In the genomic region with DNA sequence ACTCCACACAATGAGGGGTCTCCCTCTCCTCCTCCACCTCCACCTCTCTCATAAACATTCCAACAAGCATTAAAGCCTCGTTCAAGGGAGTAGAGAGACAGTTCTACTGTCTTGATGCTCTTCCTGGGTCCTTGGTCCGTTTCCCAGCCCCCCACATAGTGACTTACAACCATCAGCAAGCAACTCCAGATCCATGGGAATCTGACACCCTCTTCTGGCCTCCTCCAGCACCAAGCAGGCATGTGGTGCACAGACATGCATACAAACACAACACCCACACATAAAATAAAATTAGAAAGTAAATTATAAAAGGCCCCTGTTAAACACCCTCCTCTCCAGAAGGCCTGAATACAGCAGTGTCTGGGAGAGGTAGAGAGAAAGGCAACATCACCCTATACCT, we compare ENCODE assay signal across 11 mouse cellular contexts. TPM values are rescaled to one million over a fixed set of nuclear protein-coding genes. Genes with fewer than 3 reads are reported as not detected.
DNase-seq lines count a peak whose midpoint lies in the region; ATAC-seq lines count a peak whose summit lies in the region.
"Had no signal": no experiment of that assay in that cellular context is flagged by ENCODE, and none has a peak within 500 bp of the region (broad histone marks: within the 10 kb centered on the region; RNA-seq: fewer than 3 reads in every experiment).

No protein-coding gene starts in this region.

- H3K9me3 ChIP-seq in hindbrain, embryonic 10.5 days: no peaks in the 10 kb centered on the region
- H3K9me3 ChIP-seq in hindbrain, embryonic 11.5 days (ENCODE audit: control insufficient read depth, low read length): no peaks in the 10 kb centered on the region
- H3K9me3 ChIP-seq in neural tube, embryonic 11.5 days (ENCODE audit: control insufficient read depth, low read length): no peaks in the 10 kb centered on the region
- H3K9me3 ChIP-seq in intestine, embryonic 15.5 days: no peaks in the 10 kb centered on the region
- H3K9me3 ChIP-seq: hindbrain, embryonic 15.5 days; liver, embryonic 13.5 days had no signal

- H3K36me3 ChIP-seq in hindbrain, embryonic 10.5 days: no peaks in the 10 kb centered on the region
- H3K36me3 ChIP-seq in hindbrain, embryonic 11.5 days (ENCODE audit: control insufficient read depth, insufficient read depth, low read length): no peaks in the 10 kb centered on the region
- H3K36me3 ChIP-seq in neural tube, embryonic 11.5 days (ENCODE audit: control insufficient read depth, insufficient read depth, low read length): no peaks in the 10 kb centered on the region
- no peaks in the 10 kb centered on the region for H3K36me3 ChIP-seq in intestine, embryonic 15.5 days
- H3K36me3 ChIP-seq: hindbrain, embryonic 15.5 days; liver, embryonic 13.5 days had no signal

- WGBS in hindbrain, embryonic 10.5 days: 71% methylated on average over 2 of the region's 2 CpGs
- WGBS in hindbrain, embryonic 11.5 days: 69% methylated on average over 2 of the region's 2 CpGs
- WGBS in neural tube, embryonic 11.5 days: 61% methylated on average over 2 of the region's 2 CpGs
- 55% methylated on average over 2 of the region's 2 CpGs for WGBS in intestine, embryonic 15.5 days

- ATAC-seq in hindbrain, embryonic 11.5 days (ENCODE audit: low FRiP score): no peak
- no peak for ATAC-seq in neural tube, embryonic 11.5 days (ENCODE audit: insufficient read depth, low FRiP score, low TSS enrichment)
- no peak; the same call in 1 of the 2 replicates for ATAC-seq in intestine, embryonic 15.5 days
- ATAC-seq in erythroid progenitor cell, adult 5-6 weeks (replicated peaks; ENCODE audit: low FRiP score, poor library complexity, severe bottlenecking): no peak

- H3K4me3 ChIP-seq in hindbrain, embryonic 10.5 days: peak overlapping the region; percentile 50
- no peak overlapping the region for H3K4me3 ChIP-seq in hindbrain, embryonic 11.5 days (ENCODE audit: low read depth, low read length)
- no peak overlapping the region for H3K4me3 ChIP-seq in neural tube, embryonic 11.5 days (ENCODE audit: low read depth, low read length)
- no peak overlapping the region for H3K4me3 ChIP-seq in intestine, embryonic 15.5 days (replicated peaks)

- no peaks in the 10 kb centered on the region for H3K27me3 ChIP-seq in hindbrain, embryonic 10.5 days (ENCODE audit: insufficient read depth, poor library complexity, severe bottlenecking)
- no peaks in the 10 kb centered on the region for H3K27me3 ChIP-seq in hindbrain, embryonic 11.5 days (ENCODE audit: control insufficient read depth, insufficient read depth, low read length)
- no peaks in the 10 kb centered on the region for H3K27me3 ChIP-seq in neural tube, embryonic 11.5 days (ENCODE audit: control insufficient read depth, insufficient read depth, low read length)
- no peaks in the 10 kb centered on the region for H3K27me3 ChIP-seq in intestine, embryonic 15.5 days (replicated peaks)
- H3K27me3 ChIP-seq: hindbrain, embryonic 15.5 days; liver, embryonic 13.5 days had no signal

- no peak overlapping the region for H3K4me2 ChIP-seq in hindbrain, embryonic 11.5 days (replicated peaks; ENCODE audit: low read depth, low read length)
- H3K4me2 ChIP-seq in neural tube, embryonic 11.5 days (ENCODE audit: low read depth): peak overlapping the region; percentile 46
- H3K4me2 ChIP-seq in intestine, embryonic 15.5 days (replicated peaks): peak overlapping the region; percentile 68; the same call in 1 of the 2 replicates

- no peak overlapping the region for H3K9ac ChIP-seq in hindbrain, embryonic 11.5 days (ENCODE audit: low read depth, low read length)
- H3K9ac ChIP-seq in neural tube, embryonic 11.5 days (ENCODE audit: low read length): no peak overlapping the region
- H3K9ac ChIP-seq in intestine, embryonic 15.5 days: no peak overlapping the region
- H3K9ac ChIP-seq: hindbrain, embryonic 15.5 days; liver, embryonic 13.5 days had no signal

- no peak for DNase-seq in hindbrain, embryonic 10.5 days (ENCODE audit: low spot score)
- DNase-seq in hindbrain, embryonic 11.5 days (ENCODE audit: low spot score): no peak
- no peak for DNase-seq in neural tube, embryonic 11.5 days (ENCODE audit: low spot score)
- DNase-seq in neural tube, embryonic 10.5 days (ENCODE audit: extremely low spot score, low spot score): no peak
- DNase-seq in c-Kit-positive CD71-positive TER-119-positive erythroid progenitor cells, embryonic 14.5 days (ENCODE audit: low spot score): no peak
- DNase-seq in gastrocnemius, postnatal 36 days: no peak
- DNase-seq: liver, embryonic 13.5 days had no signal

- peaks cover 24% of the 10 kb centered on the region for H3K4me1 ChIP-seq in hindbrain, embryonic 10.5 days (replicated peaks)
- H3K4me1 ChIP-seq in hindbrain, embryonic 11.5 days (replicated peaks; ENCODE audit: control insufficient read depth, insufficient read depth, low read length): peaks cover 9% of the 10 kb centered on the region; the same call in 1 of the 2 replicates
- peaks cover 17% of the 10 kb centered on the region for H3K4me1 ChIP-seq in neural tube, embryonic 11.5 days (ENCODE audit: control insufficient read depth, insufficient read depth, low read length)
- peaks cover 8% of the 10 kb centered on the region; the same call in 1 of the 2 replicates for H3K4me1 ChIP-seq in intestine, embryonic 15.5 days (replicated peaks)
- H3K4me1 ChIP-seq: megakaryocyte, embryonic 14.5 days had no signal

- peak overlapping the region; percentile 84; the same call in 1 of the 2 replicates for H3K27ac ChIP-seq in hindbrain, embryonic 10.5 days
- no peak overlapping the region for H3K27ac ChIP-seq in hindbrain, embryonic 11.5 days (ENCODE audit: low read depth, low read length)
- H3K27ac ChIP-seq in neural tube, embryonic 11.5 days (ENCODE audit: low read depth, low read length): peak overlapping the region; percentile 69; the same call in 1 of the 2 replicates
- no peak overlapping the region for H3K27ac ChIP-seq in intestine, embryonic 15.5 days
- H3K27ac ChIP-seq: liver, embryonic 13.5 days had no signal

- intact Hi-C loops in gastrocnemius, postnatal 36 days (cut with DNase I): no loop called here

RNA-seq across cellular contexts. Expression of a gene that starts 33.5 kb away (rescaled TPM):
- polyA plus RNA-seq in hindbrain, embryonic 10.5 days (2016; fragmentation: Nextera tagmentation; extraction: Ambion mirVana): 10.6 and 12.1 TPM in 2 replicates
- 12.3 and 12.8 TPM in 2 replicates for polyA plus RNA-seq in hindbrain, embryonic 11.5 days (2014; fragmentation: Nextera tagmentation; extraction: Ambion mirVana)
- 13.1 and 14.2 TPM in 2 replicates for polyA plus RNA-seq in neural tube, embryonic 11.5 days (2014; fragmentation: Nextera tagmentation; extraction: Ambion mirVana)
- polyA plus RNA-seq in intestine, embryonic 15.5 days (2015; fragmentation: Nextera tagmentation; extraction: Ambion mirVana): 11.3 and 11.9 TPM in 2 replicates
- 2.5 and 3.8 TPM in 2 replicates for total RNA-seq in erythroid progenitor cell, adult 5-6 weeks (2015; ENCODE audit: low replicate concordance)
- total RNA-seq in erythroid progenitor cell, adult 5-6 weeks (2017; ENCODE audit: low replicate concordance): 2.3 and 3.3 TPM in 2 replicates
- total RNA-seq in gastrocnemius, postnatal 36 days (2021): 1 to 10 TPM; 2.2 to 2.4 TPM

Comparison
In these comparisons a context has a peak if more than half of its experiments do, and no peak if none do; other contexts are left out.
1. H3K27ac ChIP-seq: peak in hindbrain, embryonic 10.5 days (single experiment) and neural tube, embryonic 11.5 days (single experiment); none in hindbrain, embryonic 11.5 days (single experiment) and intestine, embryonic 15.5 days (single experiment).